Mouse (Mus musculus) kidney, adult 2 months (tissue): ENCODE measurements at regions not wholly inside any gene's neighbourhood (a gene's known extent, or its start where the extent isn't known, plus 50 kb on each side); places are given as distances from the start of the nearest gene placed in this dataset.

Experiments used
- CTCF ChIP-seq: fragments of 200-500 bp; conservative IDR thresholded peaks from 2 replicates; pipeline ENCODE4 v1.5.1; 2011; ENCODE audit warnings: low read depth, mild to moderate bottlenecking, control low read depth, low read length, moderate library complexity, mixed read lengths; ENCODE audit not compliant: insufficient read depth, insufficient read length
- POLR2A ChIP-seq: fragments of 200-500 bp; IDR thresholded peaks from one replicate; pipeline ENCODE4 v1.6.1; 2011; ENCODE audit warnings: low read depth, low read length, control low read depth

GRCm38 (mm10) chr9:14111713-14112112 lies 163.2 kb upstream of the Sesn3 start:
- TF ChIP-seq CTCF, result no peak
- TF ChIP-seq POLR2A, result no peak
